Mouse (Mus musculus): Measurements from ENCODE around the gene Hrh1. TPM values are rescaled to one million over a fixed set of nuclear protein-coding genes. Genes with fewer than 3 reads are reported as not detected.

Gene Hrh1
- polyA plus RNA-seq, 1 experiment from 2014 or later: 0.07 TPM

- 74% methylated on average over 5 of the region's 5 CpGs for WGBS
- H3K27ac ChIP-seq (replicated peaks in 1 of 2; ENCODE audit: control insufficient read depth in 1 of 2, insufficient read depth in 1 of 2, low read depth in 2 of 2, low read length in 2 of 2): no peak overlapping the region
These were observed 60.5 kb downstream of the Hrh1 start for GRCm38 (mm10) chr6:114458191-114458590.

GRCm38 (mm10) chr6:114459969-114460368 lies 62.2 kb downstream of the Hrh1 start:
- Histone ChIP-seq H3K4me3 (ENCODE audit: control insufficient read depth in 1 of 2, insufficient read depth in 1 of 2, low read depth in 1 of 2, low read length in 2 of 2) (no peak overlapping the region), H3K27ac (replicated peaks in 1 of 2; ENCODE audit: control insufficient read depth in 1 of 2, insufficient read depth in 1 of 2, low read depth in 2 of 2, low read length in 2 of 2) (no peak overlapping the region), H3K27me3 (ENCODE audit: control insufficient read depth, insufficient read depth, low read length) (no peaks in the 10 kb centered on the region; the same call in 1 of the 2 replicates), H3K4me1 (ENCODE audit: control insufficient read depth in 2 of 2, insufficient read depth in 2 of 2, low read length in 2 of 2) (no peaks in the 10 kb centered on the region), H3K36me3 (ENCODE audit: control insufficient read depth, insufficient read depth, low read length) (no peaks in the 10 kb centered on the region), H3K9ac (ENCODE audit: low read length) (no peak overlapping the region), H3K9me3 (ENCODE audit: control insufficient read depth, low read length) (peaks cover 5% of the 10 kb centered on the region), H3K4me2 (ENCODE audit: low read length) (no peak overlapping the region)
- ATAC-seq (ENCODE audit: insufficient number of reproducible peaks, insufficient read depth, low FRiP score, low read depth): no peak
- 73% methylated on average over 2 of the region's 2 CpGs for WGBS

More at GRCm38 (mm10) chr6:114458191-114458590, 60.5 kb downstream of the Hrh1 start:
- no peak overlapping the region for H3K9ac ChIP-seq (ENCODE audit: low read length)
- H3K36me3 ChIP-seq (ENCODE audit: control insufficient read depth, insufficient read depth, low read length): no peaks in the 10 kb centered on the region
- H3K4me3 ChIP-seq (ENCODE audit: control insufficient read depth in 1 of 2, insufficient read depth in 1 of 2, low read depth in 1 of 2, low read length in 2 of 2): no peak overlapping the region
- no peak for ATAC-seq (ENCODE audit: insufficient number of reproducible peaks, insufficient read depth, low FRiP score, low read depth)
- H3K4me2 ChIP-seq (ENCODE audit: low read length): no peak overlapping the region
- H3K4me1 ChIP-seq (ENCODE audit: control insufficient read depth in 2 of 2, insufficient read depth in 2 of 2, low read length in 2 of 2): no peaks in the 10 kb centered on the region
- no peaks in the 10 kb centered on the region for H3K27me3 ChIP-seq (ENCODE audit: control insufficient read depth, insufficient read depth, low read length)
- H3K9me3 ChIP-seq (ENCODE audit: control insufficient read depth, low read length): peaks cover 5% of the 10 kb centered on the region

- Histone ChIP-seq H3K27me3 (ENCODE audit: control insufficient read depth, insufficient read depth, low read length) (no peaks in the 10 kb centered on the region; the same call in 1 of the 2 replicates), H3K27ac (replicated peaks in 1 of 2; ENCODE audit: control insufficient read depth in 1 of 2, insufficient read depth in 1 of 2, low read depth in 2 of 2, low read length in 2 of 2) (no peak overlapping the region), H3K36me3 (ENCODE audit: control insufficient read depth, insufficient read depth, low read length) (no peaks in the 10 kb centered on the region), H3K4me1 (ENCODE audit: control insufficient read depth in 2 of 2, insufficient read depth in 2 of 2, low read length in 2 of 2) (no peaks in the 10 kb centered on the region), H3K9me3 (ENCODE audit: control insufficient read depth, low read length) (peaks cover 9% of the 10 kb centered on the region), H3K4me3 (ENCODE audit: control insufficient read depth in 1 of 2, insufficient read depth in 1 of 2, low read depth in 1 of 2, low read length in 2 of 2) (no peak overlapping the region), H3K4me2 (ENCODE audit: low read length) (no peak overlapping the region), H3K9ac (ENCODE audit: low read length) (no peak overlapping the region)
- no peak for ATAC-seq (ENCODE audit: insufficient number of reproducible peaks, insufficient read depth, low FRiP score, low read depth)
These were observed 63.8 kb downstream of the Hrh1 start for GRCm38 (mm10) chr6:114461536-114461935.

GRCm38 (mm10) chr6:114462747-114463146 lies 65.0 kb downstream of the Hrh1 start:
- Histone ChIP-seq H3K9ac (ENCODE audit: low read length) (no peak overlapping the region), H3K36me3 (ENCODE audit: control insufficient read depth, insufficient read depth, low read length) (no peaks in the 10 kb centered on the region), H3K4me2 (ENCODE audit: low read length) (no peak overlapping the region), H3K27ac (replicated peaks in 1 of 2; ENCODE audit: control insufficient read depth in 1 of 2, insufficient read depth in 1 of 2, low read depth in 2 of 2, low read length in 2 of 2) (no peak overlapping the region), H3K4me1 (ENCODE audit: control insufficient read depth in 2 of 2, insufficient read depth in 2 of 2, low read length in 2 of 2) (no peaks in the 10 kb centered on the region), H3K4me3 (ENCODE audit: control insufficient read depth in 1 of 2, insufficient read depth in 1 of 2, low read depth in 1 of 2, low read length in 2 of 2) (no peak overlapping the region), H3K9me3 (ENCODE audit: control insufficient read depth, low read length) (peaks cover 9% of the 10 kb centered on the region), H3K27me3 (ENCODE audit: control insufficient read depth, insufficient read depth, low read length) (no peaks in the 10 kb centered on the region; the same call in 1 of the 2 replicates)
- whole genome bisulfite sequencing: 28% methylated on average over 4 of the region's 4 CpGs
- no peak for ATAC-seq (ENCODE audit: insufficient number of reproducible peaks, insufficient read depth, low FRiP score, low read depth)

GRCm38 (mm10) chr6:114473541-114473940 lies 75.8 kb downstream of the Hrh1 start:
- no peak overlapping the region for H3K9ac ChIP-seq (ENCODE audit: low read length)
- no peak for ATAC-seq (ENCODE audit: insufficient number of reproducible peaks, insufficient read depth, low FRiP score, low read depth)
- no peak overlapping the region for H3K4me3 ChIP-seq (ENCODE audit: control insufficient read depth in 1 of 2, insufficient read depth in 1 of 2, low read depth in 1 of 2, low read length in 2 of 2)
- H3K27me3 ChIP-seq (ENCODE audit: control insufficient read depth, insufficient read depth, low read length): no peaks in the 10 kb centered on the region
- WGBS: 49% methylated on average over 5 of the region's 5 CpGs
- no peak overlapping the region for H3K4me2 ChIP-seq (ENCODE audit: low read length)
- H3K9me3 ChIP-seq (ENCODE audit: control insufficient read depth, low read length): no peaks in the 10 kb centered on the region
- H3K27ac ChIP-seq (replicated peaks in 1 of 2; ENCODE audit: control insufficient read depth in 1 of 2, insufficient read depth in 1 of 2, low read depth in 2 of 2, low read length in 2 of 2): no peak overlapping the region
- no peaks in the 10 kb centered on the region for H3K4me1 ChIP-seq (ENCODE audit: control insufficient read depth in 2 of 2, insufficient read depth in 2 of 2, low read length in 2 of 2)
- H3K36me3 ChIP-seq (ENCODE audit: control insufficient read depth, insufficient read depth, low read length): no peaks in the 10 kb centered on the region

- Histone ChIP-seq H3K27ac (replicated peaks in 1 of 2; ENCODE audit: control insufficient read depth in 1 of 2, insufficient read depth in 1 of 2, low read depth in 2 of 2, low read length in 2 of 2) (no peak overlapping the region), H3K4me2 (ENCODE audit: low read length) (no peak overlapping the region), H3K36me3 (ENCODE audit: control insufficient read depth, insufficient read depth, low read length) (no peaks in the 10 kb centered on the region), H3K4me3 (ENCODE audit: control insufficient read depth in 1 of 2, insufficient read depth in 1 of 2, low read depth in 1 of 2, low read length in 2 of 2) (no peak overlapping the region), H3K9ac (ENCODE audit: low read length) (no peak overlapping the region), H3K9me3 (ENCODE audit: control insufficient read depth, low read length) (no peaks in the 10 kb centered on the region), H3K4me1 (ENCODE audit: control insufficient read depth in 2 of 2, insufficient read depth in 2 of 2, low read length in 2 of 2) (no peaks in the 10 kb centered on the region), H3K27me3 (ENCODE audit: control insufficient read depth, insufficient read depth, low read length) (no peaks in the 10 kb centered on the region; the same call in 1 of the 2 replicates)
- 79% methylated on average over 3 of the region's 3 CpGs for WGBS
- ATAC-seq (ENCODE audit: insufficient number of reproducible peaks, insufficient read depth, low FRiP score, low read depth): no peak
These were observed 76.3 kb downstream of the Hrh1 start for GRCm38 (mm10) chr6:114474059-114474458.

- Histone ChIP-seq H3K9ac (ENCODE audit: low read length) (no peak overlapping the region), H3K27ac (replicated peaks in 1 of 2; ENCODE audit: control insufficient read depth in 1 of 2, insufficient read depth in 1 of 2, low read depth in 2 of 2, low read length in 2 of 2) (no peak overlapping the region), H3K4me3 (ENCODE audit: control insufficient read depth in 1 of 2, insufficient read depth in 1 of 2, low read depth in 1 of 2, low read length in 2 of 2) (no peak overlapping the region), H3K27me3 (ENCODE audit: control insufficient read depth, insufficient read depth, low read length) (peaks cover 4% of the 10 kb centered on the region), H3K9me3 (ENCODE audit: control insufficient read depth, low read length) (no peaks in the 10 kb centered on the region), H3K36me3 (ENCODE audit: control insufficient read depth, insufficient read depth, low read length) (no peaks in the 10 kb centered on the region), H3K4me1 (ENCODE audit: control insufficient read depth in 2 of 2, insufficient read depth in 2 of 2, low read length in 2 of 2) (no peaks in the 10 kb centered on the region), H3K4me2 (ENCODE audit: low read length) (no peak overlapping the region)
- WGBS: 81% methylated on average over 4 of the region's 4 CpGs
- no peak for ATAC-seq (ENCODE audit: insufficient number of reproducible peaks, insufficient read depth, low FRiP score, low read depth)
These were observed 77.2 kb downstream of the Hrh1 start for GRCm38 (mm10) chr6:114474911-114475310.

- Histone ChIP-seq H3K27me3 (ENCODE audit: control insufficient read depth, insufficient read depth, low read length) (peaks cover 4% of the 10 kb centered on the region), H3K4me3 (ENCODE audit: control insufficient read depth in 1 of 2, insufficient read depth in 1 of 2, low read depth in 1 of 2, low read length in 2 of 2) (no peak overlapping the region), H3K36me3 (ENCODE audit: control insufficient read depth, insufficient read depth, low read length) (no peaks in the 10 kb centered on the region), H3K9me3 (ENCODE audit: control insufficient read depth, low read length) (no peaks in the 10 kb centered on the region), H3K27ac (replicated peaks in 1 of 2; ENCODE audit: control insufficient read depth in 1 of 2, insufficient read depth in 1 of 2, low read depth in 2 of 2, low read length in 2 of 2) (no peak overlapping the region), H3K4me2 (ENCODE audit: low read length) (no peak overlapping the region), H3K9ac (ENCODE audit: low read length) (no peak overlapping the region), H3K4me1 (ENCODE audit: control insufficient read depth in 2 of 2, insufficient read depth in 2 of 2, low read length in 2 of 2) (no peaks in the 10 kb centered on the region)
- ATAC-seq (ENCODE audit: insufficient number of reproducible peaks, insufficient read depth, low FRiP score, low read depth): no peak
- 28% methylated on average over 4 of the region's 4 CpGs for WGBS
These were observed 81.0 kb downstream of the Hrh1 start for GRCm38 (mm10) chr6:114478771-114479170.
